Mouse (Mus musculus) R1 (cell line): ENCODE data around the gene Usf2.
"Not testable (repeated sequence)": the region's sequence is repeated elsewhere in the genome, so short reads cannot be mapped to it uniquely, and the experiment has no call there.

Experiments
- DNase-seq: peaks from one replicate; pipeline ENCODE4 v3.0.0-alpha.2; 2018; ENCODE audit warnings: low read depth, low spot score

Usf2 gene

GRCm38 (mm10) chr7:30958109-30958865 is 1.7 kb upstream of the Usf2 start:
- DNase-seq, result peak; percentile 69

- peak; percentile 89 for DNase-seq
Measured at GRCm38 (mm10) chr7:30957367-30957783, 772 bp upstream of the Usf2 start.

DNA sequence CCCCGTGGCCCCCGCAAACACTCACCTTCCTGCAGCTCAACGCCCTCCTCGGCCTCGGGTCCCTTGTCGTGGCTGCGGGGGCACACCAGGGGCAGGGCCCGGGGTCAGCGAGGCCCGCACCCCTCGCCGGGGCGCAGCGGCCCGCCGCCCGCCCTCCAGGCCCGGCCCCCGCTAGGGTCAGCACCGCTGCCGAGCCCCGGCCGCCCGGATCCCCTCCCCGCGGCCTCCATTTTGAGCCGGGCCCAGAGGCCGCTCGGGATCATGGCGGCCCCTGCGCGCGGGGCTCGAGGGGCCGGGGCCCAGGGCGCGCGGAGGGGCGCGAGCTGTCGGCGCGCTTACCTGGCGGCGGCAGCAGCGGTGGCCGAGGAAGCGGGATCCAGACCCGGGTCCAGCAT is 249 bp downstream of the Usf2 start:
- no peak for DNase-seq

- peak; percentile 74 for DNase-seq
Measured at GRCm38 (mm10) chr7:30955584-30956356, 833 bp downstream of the Usf2 start.

GRCm38 (mm10) chr7:30954971-30955520 is 1.6 kb downstream of the Usf2 start:
- no peak for DNase-seq

DNA sequence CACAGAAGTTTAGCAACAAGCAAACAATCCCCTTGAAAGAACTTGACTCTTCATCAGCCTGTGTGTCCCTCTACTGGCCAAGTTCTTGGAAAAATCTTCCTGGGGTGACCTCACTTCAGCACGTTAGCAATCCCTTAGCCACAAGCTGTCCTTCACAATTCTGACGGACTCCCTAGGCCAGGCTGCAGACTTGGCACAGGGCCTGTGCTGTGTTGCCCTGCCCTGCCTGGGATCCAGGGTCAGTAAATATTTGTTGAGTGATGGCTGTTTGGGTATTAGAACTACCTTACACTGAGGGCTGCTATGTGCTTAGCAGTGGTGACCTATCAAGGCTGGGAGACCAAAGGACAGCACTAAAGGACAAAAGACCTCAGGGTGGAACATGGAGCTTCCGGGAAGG is 2.6 kb downstream of the Usf2 start:
- DNase-seq, result no peak

DNA sequence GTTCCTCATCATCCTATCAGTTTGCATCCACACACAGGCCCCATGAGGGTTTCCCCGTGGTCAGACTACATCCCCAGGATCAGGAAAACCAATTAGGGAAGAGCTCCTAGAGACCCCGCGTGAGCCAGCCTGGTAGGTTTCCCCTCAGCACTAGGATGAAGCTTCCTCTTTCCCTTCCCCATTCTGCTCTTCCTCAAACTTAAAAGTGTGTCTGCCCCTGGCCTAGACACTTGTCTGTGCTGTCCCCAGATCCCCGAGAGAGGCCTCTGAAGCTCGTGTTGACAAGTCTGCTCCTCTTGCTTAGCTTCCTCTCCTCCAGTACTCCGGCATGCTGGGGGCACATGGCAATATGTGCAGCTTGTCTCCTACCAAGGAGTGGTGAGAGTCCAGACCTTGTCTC is 3.1 kb downstream of the Usf2 start:
- no peak for DNase-seq

DNA sequence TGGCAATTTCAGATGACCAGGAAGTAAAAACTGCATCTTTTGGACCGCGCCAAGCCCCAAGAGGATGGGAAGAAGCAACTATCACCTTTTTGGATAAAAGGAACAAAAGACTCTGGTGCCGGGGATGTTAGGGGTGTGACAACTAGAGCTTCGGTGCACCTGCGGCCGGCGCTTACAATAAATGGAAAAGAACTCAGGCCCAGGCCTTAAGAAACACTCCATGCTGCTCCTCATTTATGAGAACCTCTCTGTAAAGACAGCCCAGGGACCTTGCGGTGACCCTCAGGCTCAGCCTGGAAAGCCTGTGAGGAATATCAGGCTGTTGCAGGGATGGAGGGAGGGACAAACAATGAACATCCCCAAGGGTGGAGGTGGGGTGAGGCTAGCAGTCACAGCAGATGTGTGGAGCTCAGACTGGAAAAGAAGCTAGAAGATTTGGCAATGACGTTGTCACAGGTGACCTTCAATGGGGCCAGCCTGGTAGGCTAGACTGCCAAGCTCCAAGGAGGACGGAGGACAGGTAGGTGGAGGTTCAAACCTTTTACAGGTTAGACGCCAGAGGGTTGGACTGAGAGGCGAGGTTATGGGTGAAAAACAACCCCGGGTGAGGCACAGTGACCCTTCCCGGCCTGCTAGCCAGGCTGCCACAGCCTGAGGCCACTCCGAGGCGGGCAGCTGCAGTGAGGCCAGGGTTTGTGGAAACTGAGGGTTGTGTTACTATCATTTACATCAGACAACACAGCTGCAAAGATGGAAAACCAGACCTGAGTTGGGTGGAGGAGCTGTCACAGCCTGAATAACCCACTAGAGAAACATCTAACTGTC is 4.0 kb downstream of the Usf2 start:
- DNase-seq, result no peak

GRCm38 (mm10) chr7:30949902-30950301 is 6.7 kb downstream of the Usf2 start:
- DNase-seq, result not testable (repeated sequence)

GRCm38 (mm10) chr7:30945876-30946275 is 10.7 kb downstream of the Usf2 start:
- no peak for DNase-seq

- DNase-seq, result not testable (repeated sequence)
Measured at GRCm38 (mm10) chr7:30945466-30945865, 11.1 kb downstream of the Usf2 start.

- not testable (repeated sequence) for DNase-seq
Measured at GRCm38 (mm10) chr7:30944706-30945105, 11.9 kb downstream of the Usf2 start.

GRCm38 (mm10) chr7:30943909-30944635 is 12.5 kb downstream of the Usf2 start, which contains the start of gene Hamp:
Gene Hamp (minus strand): TSS chr7:30944032.
- no peak for DNase-seq

GRCm38 (mm10) chr7:30942365-30942764 is 14.2 kb downstream of the Usf2 start:
- not testable (repeated sequence) for DNase-seq

GRCm38 (mm10) chr7:30940070-30940469 is 16.5 kb downstream of the Usf2 start:
- not testable (repeated sequence) for DNase-seq

DNA sequence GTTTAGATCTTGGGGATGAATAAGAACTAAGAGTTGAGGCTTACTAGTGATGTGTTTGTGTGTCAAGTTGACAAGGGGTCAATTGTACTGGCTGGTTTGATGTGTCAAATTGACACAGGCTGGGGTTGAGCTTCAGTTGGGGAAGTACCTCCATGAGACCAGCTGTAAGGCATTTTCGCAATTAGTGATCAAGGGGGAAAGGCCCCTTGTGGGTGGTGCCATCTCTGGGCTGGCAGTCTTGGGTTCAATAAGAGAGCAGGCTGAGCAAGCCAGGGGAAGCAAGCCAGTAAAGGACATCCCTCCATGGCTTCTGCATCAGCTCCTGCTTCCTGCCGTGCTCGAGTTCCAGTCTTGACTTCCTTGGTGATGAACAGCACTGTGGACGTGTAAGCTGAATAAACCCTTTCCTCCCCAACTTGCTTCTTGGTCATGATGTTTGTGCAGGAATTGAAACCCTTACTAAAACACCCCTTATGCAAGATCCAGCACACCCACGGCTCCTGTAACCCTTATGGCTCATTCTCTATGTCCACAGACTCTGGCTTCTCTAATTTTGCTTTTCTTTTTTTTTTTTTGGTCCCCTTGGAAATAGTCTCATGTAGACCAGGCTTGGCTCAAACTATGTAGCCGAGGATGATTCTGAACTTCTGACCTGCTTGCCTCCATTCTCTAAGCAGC is 21.0 kb downstream of the Usf2 start:
- not testable (repeated sequence) for DNase-seq

GRCm38 (mm10) chr7:30924581-30924980 is 32.0 kb downstream of the Usf2 start, which contains the start of gene Hamp2:
Gene Hamp2 (minus strand): TSS chr7:30924681.
- DNase-seq, result not testable (repeated sequence)

GRCm38 (mm10) chr7:30924071-30924470 is 32.5 kb downstream of the Usf2 start:
- DNase-seq, result no peak

DNA sequence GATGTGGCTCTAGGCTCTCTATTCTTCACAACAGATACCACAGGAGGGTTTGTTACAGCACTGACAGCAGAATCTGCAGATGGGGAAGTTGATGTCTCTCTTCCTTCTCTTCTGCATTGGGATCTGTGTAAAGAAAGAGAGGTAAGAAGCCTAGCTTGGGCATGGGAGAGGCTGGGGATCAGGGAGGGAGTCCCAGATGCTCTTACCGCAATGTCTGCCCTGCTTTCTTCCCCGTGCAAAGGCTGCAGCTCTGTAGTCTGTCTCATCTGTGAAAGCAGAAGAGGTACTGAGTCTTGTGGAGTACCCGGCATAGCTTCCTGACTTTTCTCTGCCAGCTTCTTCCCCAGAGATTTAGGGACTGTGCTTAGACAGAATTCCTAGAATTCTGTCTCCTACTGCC is 34.1 kb downstream of the Usf2 start:
- not testable (repeated sequence) for DNase-seq

GRCm38 (mm10) chr7:30920217-30920616 is 36.4 kb downstream of the Usf2 start:
- DNase-seq, result peak; percentile 45
